Mouse (Mus musculus) olfactory bulb, adult 2 months (tissue): Measurements from ENCODE around the gene BC052040. TPM values are rescaled to one million over a fixed set of nuclear protein-coding genes. Genes with fewer than 3 reads are reported as not detected.

Experiments used
- H3K27ac ChIP-seq: fragments of 200-500 bp; 2 replicates; pipeline ENCODE4 v1.5.1; 2012; ENCODE audit warnings: low read depth, low read length; ENCODE audit not compliant: insufficient read depth
- H3K4me1 ChIP-seq: fragments of 200-500 bp; 2 replicates; pipeline ENCODE4 v1.6.1; 2012; ENCODE audit warnings: low read length; ENCODE audit not compliant: control insufficient read depth, insufficient read depth
- H3K4me3 ChIP-seq: fragments of 200-500 bp; 2 replicates; pipeline ENCODE4 v1.5.1; 2012; ENCODE audit warnings: mild to moderate bottlenecking, low read depth, low read length, moderate library complexity; ENCODE audit not compliant: insufficient read depth
- CTCF ChIP-seq: fragments of 200-500 bp; IDR thresholded peaks from 2 replicates; pipeline ENCODE4 v1.5.1; 2012; ENCODE audit warnings: low read depth, mild to moderate bottlenecking, low read length, moderate library complexity; ENCODE audit not compliant: insufficient read depth
- POLR2A ChIP-seq: fragments of 200-500 bp; IDR thresholded peaks from 2 replicates; pipeline ENCODE4 v1.6.1; 2012; ENCODE audit warnings: mild to moderate bottlenecking, low read depth, low read length, moderate library complexity; ENCODE audit not compliant: insufficient read depth
- WGBS: fragments of 180-500 bp; shearing (Covaris S2); methylation state at CpG from one replicate; pipeline ENCODE4 v1.1.7; 2018; 5-methylcytosine and 5-hydroxymethylcytosine counted together
- polyA plus RNA-seq: library from polyadenylated mRNA; stranded (reverse); fragments of >200 nt; gene quantifications from 2 replicates; pipeline ENCODE4 v1.2.4, GENCODE M21; 2012; ENCODE audit warnings: low replicate concordance; ENCODE audit not compliant: missing spikeins, insufficient read depth, insufficient read length

BC052040 gene
- polyA plus RNA-seq, 1 experiment = not detected

DNA sequence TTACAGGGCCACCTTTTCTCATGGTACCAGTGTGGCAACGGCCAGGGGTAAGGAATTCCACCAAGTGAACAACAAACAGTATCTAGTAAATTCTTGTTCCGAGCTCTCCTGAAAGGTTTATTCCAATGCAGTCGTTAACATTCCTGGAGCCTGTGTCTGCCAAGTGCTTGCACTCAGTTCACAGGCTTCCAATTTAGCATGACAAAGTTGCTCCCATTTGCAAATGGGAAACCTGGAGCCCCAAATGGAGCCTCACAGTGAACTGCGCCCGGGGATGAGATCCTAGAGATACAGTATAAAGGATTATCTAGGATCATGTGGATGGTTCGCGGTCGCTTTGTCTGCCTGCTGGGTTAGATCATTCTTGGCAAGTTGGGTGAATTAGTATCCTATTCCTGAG, 141.9 kb downstream of the BC052040 start:
- Histone ChIP-seq H3K4me1 (peaks cover 10% of the 10 kb centered on the region), H3K27ac (peak overlapping the region; percentile 36), H3K4me3 (no peak overlapping the region)
- WGBS = 39% methylated on average over 8 of the region's 8 CpGs
- no peak for TF ChIP-seq CTCF
- no peak for TF ChIP-seq POLR2A

DNA sequence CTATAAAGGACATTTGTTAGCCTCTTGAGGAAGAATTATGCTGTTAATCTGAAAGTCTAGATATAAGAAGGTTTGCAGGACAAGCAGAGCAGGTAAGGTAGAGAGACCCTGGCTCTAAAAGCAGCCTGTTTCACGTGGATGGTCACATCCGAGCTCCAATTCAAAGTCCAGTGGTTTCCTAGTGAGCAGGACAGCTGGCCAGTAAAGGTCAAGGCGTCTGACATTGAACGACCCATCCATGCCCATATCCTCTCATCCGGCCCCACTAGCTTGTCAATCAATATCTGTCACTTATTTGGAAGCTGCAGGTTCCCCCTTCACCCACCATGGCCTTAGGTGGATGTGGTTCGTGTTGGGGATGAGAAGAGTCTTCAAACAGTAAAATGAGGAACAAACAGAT, 142.7 kb downstream of the BC052040 start:
- peaks cover 10% of the 10 kb centered on the region for H3K4me1 ChIP-seq
- peak overlapping the region; percentile 91 for H3K27ac ChIP-seq
- 61% methylated on average over 6 of the region's 6 CpGs for WGBS
- TF ChIP-seq POLR2A = no peak
- TF ChIP-seq CTCF = no peak
- no peak overlapping the region for H3K4me3 ChIP-seq

DNA sequence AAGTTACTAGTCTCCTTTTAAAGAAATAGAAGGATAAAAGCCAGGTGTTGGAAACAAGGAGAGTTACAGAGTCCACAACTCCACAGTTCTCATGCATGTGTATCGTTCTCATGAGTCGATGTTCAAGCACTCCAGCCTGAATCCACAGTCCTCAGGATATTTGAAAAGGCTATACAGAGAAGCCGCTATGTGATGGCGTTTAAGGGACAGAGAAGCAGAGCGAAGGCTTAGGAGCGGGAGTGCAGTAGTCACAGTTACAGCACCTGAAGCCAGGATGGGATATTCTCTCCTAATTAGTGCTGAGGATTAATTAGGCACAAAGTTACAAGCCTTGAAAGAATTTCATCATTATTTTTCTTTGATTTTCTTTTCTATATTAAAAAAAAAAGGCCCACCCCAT, 143.2 kb downstream of the BC052040 start:
- TF ChIP-seq CTCF = no peak
- TF ChIP-seq POLR2A = no peak
- Histone ChIP-seq H3K4me1 (peaks cover 10% of the 10 kb centered on the region), H3K4me3 (no peak overlapping the region), H3K27ac (peak overlapping the region; percentile 91)
- WGBS = 40% methylated on average over 6 of the region's 6 CpGs

DNA sequence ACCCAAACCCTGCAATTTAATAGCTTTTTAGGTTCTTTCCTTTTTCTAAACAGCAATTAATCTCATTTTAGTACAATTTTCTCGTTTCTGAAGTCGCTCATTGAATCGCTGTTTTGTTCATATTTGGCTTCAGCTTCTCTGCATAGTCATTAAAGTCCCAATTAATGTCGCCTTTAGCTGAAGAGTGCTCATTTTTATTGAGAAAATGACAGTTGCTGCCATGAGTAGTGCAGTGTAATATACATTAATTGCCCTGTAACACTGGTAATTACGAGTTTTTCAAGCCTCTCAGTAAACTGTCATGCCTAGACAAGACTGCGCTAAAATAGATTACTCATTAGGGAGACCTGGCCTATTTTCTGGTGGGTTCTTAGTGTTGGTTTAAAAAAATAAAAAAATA, 144.0 kb downstream of the BC052040 start:
- TF ChIP-seq CTCF = no peak
- Histone ChIP-seq H3K4me1 (peaks cover 10% of the 10 kb centered on the region), H3K4me3 (no peak overlapping the region), H3K27ac (no peak overlapping the region)
- 20% methylated on average over 6 of the region's 6 CpGs for WGBS

DNA sequence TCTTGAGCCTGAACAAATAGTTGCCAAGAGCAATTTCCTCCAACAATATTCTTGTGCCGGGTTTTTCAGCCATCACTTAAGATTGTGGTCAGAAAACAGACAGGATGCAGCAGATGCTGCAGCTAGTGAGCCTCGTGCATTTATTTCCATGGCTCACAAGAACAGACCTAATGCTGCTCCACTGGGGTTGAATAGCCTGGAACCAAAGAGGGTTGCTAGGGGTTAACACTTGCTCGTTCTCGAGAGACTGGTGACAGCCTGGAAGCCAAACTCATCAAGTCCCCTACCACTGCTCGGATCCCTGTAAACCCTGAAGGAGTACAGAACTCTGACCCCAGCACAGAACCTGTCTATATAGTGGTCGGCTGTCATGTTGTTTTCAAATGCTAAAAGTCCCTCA, 144.4 kb downstream of the BC052040 start:
- TF ChIP-seq POLR2A (no peak), CTCF (no peak)
- Histone ChIP-seq H3K4me1 (peaks cover 10% of the 10 kb centered on the region), H3K4me3 (no peak overlapping the region), H3K27ac (peak overlapping the region; percentile 94)
- WGBS = 14% methylated on average over 6 of the region's 6 CpGs

DNA sequence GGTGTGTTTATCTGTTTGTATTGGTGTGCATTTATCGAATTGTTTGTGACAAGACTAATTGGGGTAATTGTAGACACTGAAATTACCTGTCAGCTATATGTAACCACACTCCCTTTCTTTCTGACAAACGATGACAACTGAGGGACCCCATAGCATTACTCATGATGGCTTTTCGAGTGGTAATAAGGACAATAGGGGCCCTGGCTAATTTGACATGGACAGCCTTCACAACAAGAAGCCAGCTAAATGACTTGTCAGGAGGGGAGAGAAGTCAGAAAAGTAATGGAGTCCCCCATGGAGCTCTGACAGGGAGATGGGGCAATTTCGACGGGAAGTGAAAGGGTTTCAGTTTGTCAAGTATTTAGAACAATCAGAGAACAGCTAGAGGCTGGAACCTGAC, 145.3 kb downstream of the BC052040 start:
- H3K27ac ChIP-seq = peak overlapping the region; percentile 94
- no peak overlapping the region for H3K4me3 ChIP-seq
- TF ChIP-seq POLR2A = no peak
- no peak for TF ChIP-seq CTCF
- WGBS = 45% methylated on average over 5 of the region's 5 CpGs
- peaks cover 10% of the 10 kb centered on the region for H3K4me1 ChIP-seq

DNA sequence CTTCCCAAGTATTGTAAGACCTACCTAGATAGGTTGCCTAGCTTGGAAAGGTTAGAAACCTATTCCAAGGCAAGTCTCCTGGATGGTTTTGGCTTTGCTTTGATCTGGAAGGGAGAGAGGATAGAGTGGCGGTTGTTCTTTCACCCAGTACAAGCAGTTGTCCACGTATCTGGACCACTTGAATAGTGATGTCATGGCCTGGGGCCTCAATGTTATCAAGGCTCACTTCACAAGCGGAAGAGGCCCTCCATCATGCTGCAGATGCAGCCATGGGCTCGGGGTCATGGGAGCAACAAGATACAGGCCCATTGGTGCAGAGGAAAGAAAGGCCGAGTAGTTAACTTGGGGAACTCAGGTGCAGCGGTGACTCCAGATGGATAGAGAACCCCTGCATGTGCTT, 147.1 kb downstream of the BC052040 start:
- Histone ChIP-seq H3K4me1 (peaks cover 14% of the 10 kb centered on the region), H3K4me3 (no peak overlapping the region), H3K27ac (no peak overlapping the region)
- no peak for TF ChIP-seq CTCF
- TF ChIP-seq POLR2A = no peak
- 96% methylated on average over 6 of the region's 6 CpGs for WGBS

DNA sequence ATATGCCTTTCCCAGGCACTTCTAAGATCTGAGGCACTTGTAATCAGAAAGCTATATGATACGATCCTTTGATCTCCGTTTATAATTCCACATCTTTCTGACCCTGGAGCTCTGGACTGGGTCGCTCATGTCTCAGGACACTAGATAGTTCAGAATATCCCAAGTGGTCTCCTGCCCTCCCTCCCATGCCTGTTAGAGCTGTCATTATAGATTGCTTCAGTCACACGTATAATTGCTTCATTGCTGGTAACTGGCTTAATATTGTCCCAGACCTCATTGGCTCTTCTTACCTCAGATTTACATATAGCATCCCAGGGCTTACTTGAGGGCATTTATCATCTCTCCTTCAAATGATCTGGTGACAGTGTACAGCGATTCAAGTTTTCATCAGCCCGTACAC, 149.0 kb downstream of the BC052040 start:
- WGBS = 89% methylated on average over 6 of the region's 6 CpGs
- TF ChIP-seq CTCF (no peak), POLR2A (no peak)

DNA sequence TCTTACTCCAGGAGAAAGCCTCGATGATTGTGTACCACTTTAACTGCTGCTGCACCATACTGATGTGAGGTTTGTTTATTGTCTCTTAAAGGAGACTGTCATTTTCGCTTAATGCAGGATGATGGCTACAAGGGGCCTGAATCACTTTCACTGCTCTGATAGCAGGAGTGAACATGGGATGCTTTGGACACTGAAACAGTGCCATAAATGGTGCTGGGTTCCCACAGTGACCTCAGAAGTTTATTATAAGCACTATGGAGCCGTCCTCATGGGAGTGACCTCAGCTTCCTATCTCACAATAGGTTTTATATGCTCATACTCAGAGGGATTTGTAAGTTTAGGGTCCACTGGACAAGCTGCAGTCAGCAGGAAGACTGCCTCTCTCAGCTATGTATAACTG, 149.7 kb downstream of the BC052040 start:
- 71% methylated on average over 3 of the region's 3 CpGs for WGBS
- Histone ChIP-seq H3K27ac (no peak overlapping the region), H3K4me1 (peaks cover 7% of the 10 kb centered on the region; the same call in 1 of the 2 replicates), H3K4me3 (no peak overlapping the region)
- TF ChIP-seq POLR2A (no peak), CTCF (no peak)

More for the DNA sequence above, 149.0 kb downstream of the BC052040 start:
- no peak overlapping the region for H3K4me3 ChIP-seq
- H3K4me1 ChIP-seq = peaks cover 9% of the 10 kb centered on the region; the same call in 1 of the 2 replicates
- no peak overlapping the region for H3K27ac ChIP-seq

DNA sequence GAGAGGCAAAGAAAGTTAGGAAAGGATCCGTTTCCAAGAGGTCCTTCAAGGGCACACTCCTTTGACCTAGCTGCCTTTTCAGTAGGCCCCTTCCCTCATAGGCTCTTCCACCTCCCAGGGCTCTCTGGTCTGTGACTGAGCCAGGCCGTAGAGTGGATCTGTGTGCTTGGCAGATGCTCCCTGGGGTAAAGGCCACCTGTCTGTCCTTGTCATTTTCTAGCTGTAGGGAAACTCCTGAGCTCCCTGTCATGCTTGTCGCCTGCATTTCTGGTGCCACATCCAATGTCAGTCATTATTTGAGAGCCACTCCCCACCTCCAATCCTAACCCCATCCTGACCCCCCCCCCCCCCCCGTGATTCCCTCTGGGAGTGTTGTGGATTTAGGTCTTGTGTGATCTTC, 151.1 kb downstream of the BC052040 start:
- no peak overlapping the region for H3K4me3 ChIP-seq
- TF ChIP-seq POLR2A (no peak), CTCF (no peak)
- H3K27ac ChIP-seq = no peak overlapping the region
- peaks cover 3% of the 10 kb centered on the region; the same call in 1 of the 2 replicates for H3K4me1 ChIP-seq
- 96% methylated on average over 4 of the region's 4 CpGs for WGBS
